Mouse (Mus musculus): Measurements from ENCODE around the gene Tmem177.
A peak's percentile ranks its signal among the peaks of the same experiment; 100 is the strongest.

Gene Tmem177

GRCm38 (mm10) chr1:119912953-119913814, at the start of gene Tmem177:
Gene Tmem177, minus strand, starts transcription at chr1:119913208.
- DNase-seq, result peak; percentile 96 to 98

GRCm38 (mm10) chr1:119959920-119960319, 46.9 kb upstream of the Tmem177 start:
- no peak for DNase-seq

- DNase-seq, result no peak
These were observed 46.5 kb upstream of the Tmem177 start for GRCm38 (mm10) chr1:119959464-119959863.

GRCm38 (mm10) chr1:119957716-119958222, 44.8 kb upstream of the Tmem177 start:
- DNase-seq, result peak; percentile 66 to 73

- DNase-seq, result no peak
These were observed 41.7 kb upstream of the Tmem177 start for GRCm38 (mm10) chr1:119954680-119955079.

GRCm38 (mm10) chr1:119953456-119953855, 40.4 kb upstream of the Tmem177 start:
- DNase-seq, result no peak

- no peak for DNase-seq
These were observed 37.1 kb upstream of the Tmem177 start for GRCm38 (mm10) chr1:119950086-119950485.

- no peak for DNase-seq
These were observed 23.9 kb upstream of the Tmem177 start for GRCm38 (mm10) chr1:119936861-119937260.

GRCm38 (mm10) chr1:119931421-119932150, 18.6 kb upstream of the Tmem177 start:
- DNase-seq, result peak; percentile 22 to 44

- peak in 1 of 2 experiments; percentile 21 for DNase-seq
These were observed 16.7 kb upstream of the Tmem177 start for GRCm38 (mm10) chr1:119929715-119930114.

GRCm38 (mm10) chr1:119919299-119919698, 6.3 kb upstream of the Tmem177 start:
- DNase-seq, result peak; percentile 34 to 63

GRCm38 (mm10) chr1:119916823-119917371, 3.9 kb upstream of the Tmem177 start:
- DNase-seq, result no peak

- DNase-seq, result no peak
These were observed 5.7 kb downstream of the Tmem177 start for GRCm38 (mm10) chr1:119907206-119907748.

GRCm38 (mm10) chr1:119903231-119903620, 9.8 kb downstream of the Tmem177 start:
- DNase-seq, result no peak

- DNase-seq, result peak; percentile 66 to 70
These were observed 10.3 kb downstream of the Tmem177 start for GRCm38 (mm10) chr1:119902551-119903230.

- no peak for DNase-seq
These were observed 13.5 kb downstream of the Tmem177 start for GRCm38 (mm10) chr1:119899195-119900123.

- DNase-seq, result peak; percentile 76 to 82
These were observed 18.1 kb downstream of the Tmem177 start for GRCm38 (mm10) chr1:119894936-119895335.

- no peak for DNase-seq
These were observed 19.4 kb downstream of the Tmem177 start for GRCm38 (mm10) chr1:119893600-119893999.

- no peak for DNase-seq
These were observed 20.1 kb downstream of the Tmem177 start for GRCm38 (mm10) chr1:119892933-119893332.

GRCm38 (mm10) chr1:119891865-119892264, 21.1 kb downstream of the Tmem177 start:
- peak; percentile 38 to 54 for DNase-seq

- DNase-seq, result no peak
These were observed 21.9 kb downstream of the Tmem177 start for GRCm38 (mm10) chr1:119891149-119891548.
